Mouse (Mus musculus) limb, embryonic 15.5 days (tissue): Measurements from ENCODE around the gene Foxp1. TPM values are rescaled to one million over a fixed set of nuclear protein-coding genes. Genes with fewer than 3 reads are reported as not detected.

Experiments used
- ATAC-seq: fragments of 200-750 bp; cut with Nextera tagmentation; 2 replicates; pipeline ENCODE4 v1.8.0; 2017; ENCODE audit warnings: low read depth, moderate TSS enrichment; ENCODE audit not compliant: insufficient number of reproducible peaks, low FRiP score, low TSS enrichment
- H3K27ac ChIP-seq: fragments of 300-500 bp; sonication (generic); 2 replicates; pipeline ENCODE4 v1.5.1; 2015; ENCODE audit warnings: moderate library complexity, mild to moderate bottlenecking, inconsistent platforms
- H3K27me3 ChIP-seq: fragments of 300-500 bp; sonication (generic); 2 replicates; pipeline ENCODE4 v1.6.1; 2015; ENCODE audit warnings: inconsistent platforms
- H3K36me3 ChIP-seq: fragments of 300-500 bp; sonication (generic); 2 replicates; pipeline ENCODE4 v1.6.1; 2015; ENCODE audit warnings: inconsistent platforms
- H3K4me1 ChIP-seq: fragments of 300-500 bp; sonication (generic); 2 replicates; pipeline ENCODE4 v1.6.1; 2015; ENCODE audit warnings: inconsistent platforms
- H3K4me2 ChIP-seq: fragments of 300-500 bp; sonication (generic); 2 replicates; pipeline ENCODE4 v1.6.1; 2015; ENCODE audit warnings: mild to moderate bottlenecking, inconsistent platforms
- H3K4me3 ChIP-seq: fragments of 300-500 bp; sonication (generic); 2 replicates; pipeline ENCODE4 v1.5.1; 2015; ENCODE audit warnings: mild to moderate bottlenecking, inconsistent platforms
- H3K9ac ChIP-seq: fragments of 300-500 bp; sonication (generic); 2 replicates; pipeline ENCODE4 v1.6.1; 2015; ENCODE audit warnings: inconsistent platforms
- H3K9me3 ChIP-seq: fragments of 300-500 bp; sonication (generic); 2 replicates; pipeline ENCODE4 v1.6.1; 2016; ENCODE audit warnings: inconsistent platforms
- WGBS: fragments of 180-500 bp; shearing (Covaris S2); methylation state at CpG from one replicate; pipeline ENCODE4 v1.1.7; 2015; 5-methylcytosine and 5-hydroxymethylcytosine counted together
- microRNA-seq: library from miRNA; unstranded; fragments of <30 nt; microRNA quantifications from one replicate; pipeline ENCODE4, GENCODE M21; 2016
- polyA plus RNA-seq: library from polyadenylated mRNA; unstranded; fragments of >200 nt; fragmentation: Nextera tagmentation; extraction: Ambion mirVana; gene quantifications from 2 replicates; pipeline ENCODE4 v1.2.1, GENCODE M21; 2015

The Foxp1 gene
- polyA plus RNA-seq, 1 experiment from 2014 or later: 142 TPM

- Histone ChIP-seq H3K9ac (no peak overlapping the region), H3K36me3 (peaks cover 52% of the 10 kb centered on the region), H3K4me1 (peaks cover 5% of the 10 kb centered on the region), H3K4me2 (no peak overlapping the region), H3K9me3 (no peaks in the 10 kb centered on the region), H3K27me3 (no peaks in the 10 kb centered on the region), H3K27ac (no peak overlapping the region), H3K4me3 (no peak overlapping the region)
- 47% methylated on average over 18 of the region's 18 CpGs for WGBS
- no peak for ATAC-seq
Measured at GRCm38 (mm10) chr6:98933135-98933724, 589.3 kb downstream of the Foxp1 start.

GRCm38 (mm10) chr6:98931881-98932540 is 590.5 kb downstream of the Foxp1 start:
- no peak overlapping the region for H3K4me2 ChIP-seq
- no peak overlapping the region for H3K27ac ChIP-seq
- WGBS: 52% methylated on average over 8 of the region's 8 CpGs
- no peak overlapping the region for H3K4me3 ChIP-seq
- no peaks in the 10 kb centered on the region for H3K9me3 ChIP-seq
- ATAC-seq: no peak
- H3K4me1 ChIP-seq: peaks cover 5% of the 10 kb centered on the region; the same call in 1 of the 2 replicates
- no peaks in the 10 kb centered on the region for H3K27me3 ChIP-seq
- H3K36me3 ChIP-seq: peaks cover 46% of the 10 kb centered on the region
- no peak overlapping the region for H3K9ac ChIP-seq

GRCm38 (mm10) chr6:98930652-98931300 is 591.7 kb downstream of the Foxp1 start:
- H3K4me1 ChIP-seq: peaks cover 5% of the 10 kb centered on the region; the same call in 1 of the 2 replicates
- H3K4me2 ChIP-seq: no peak overlapping the region
- ATAC-seq: no peak
- no peaks in the 10 kb centered on the region for H3K9me3 ChIP-seq
- H3K4me3 ChIP-seq: no peak overlapping the region
- WGBS: 84% methylated on average over 15 of the region's 15 CpGs
- no peaks in the 10 kb centered on the region for H3K27me3 ChIP-seq
- peaks cover 46% of the 10 kb centered on the region for H3K36me3 ChIP-seq
- H3K27ac ChIP-seq: no peak overlapping the region
- H3K9ac ChIP-seq: no peak overlapping the region

GRCm38 (mm10) chr6:98928365-98928764 is 594.2 kb downstream of the Foxp1 start:
- H3K4me1 ChIP-seq: peaks cover 3% of the 10 kb centered on the region; the same call in 1 of the 2 replicates
- no peak overlapping the region for H3K4me2 ChIP-seq
- no peaks in the 10 kb centered on the region for H3K9me3 ChIP-seq
- no peak overlapping the region for H3K27ac ChIP-seq
- H3K9ac ChIP-seq: no peak overlapping the region
- WGBS: 76% methylated on average over 8 of the region's 8 CpGs
- no peak overlapping the region for H3K4me3 ChIP-seq
- H3K36me3 ChIP-seq: peaks cover 38% of the 10 kb centered on the region; the same call in 1 of the 2 replicates
- no peak for ATAC-seq
- no peaks in the 10 kb centered on the region for H3K27me3 ChIP-seq

- no peak overlapping the region for H3K4me2 ChIP-seq
- H3K4me1 ChIP-seq: no peaks in the 10 kb centered on the region
- no peak overlapping the region for H3K4me3 ChIP-seq
- H3K9me3 ChIP-seq: no peaks in the 10 kb centered on the region
- no peaks in the 10 kb centered on the region for H3K27me3 ChIP-seq
- no peak for ATAC-seq
- H3K9ac ChIP-seq: no peak overlapping the region
- whole genome bisulfite sequencing: 82% methylated on average over 6 of the region's 6 CpGs
- no peaks in the 10 kb centered on the region for H3K36me3 ChIP-seq
- H3K27ac ChIP-seq: no peak overlapping the region
Measured at GRCm38 (mm10) chr6:98901259-98901658, 621.3 kb downstream of the Foxp1 start.

GRCm38 (mm10) chr6:98878208-98878607 is 644.3 kb downstream of the Foxp1 start:
- H3K4me3 ChIP-seq: no peak overlapping the region
- no peaks in the 10 kb centered on the region for H3K27me3 ChIP-seq
- ATAC-seq: no peak
- no peak overlapping the region for H3K27ac ChIP-seq
- H3K36me3 ChIP-seq: no peaks in the 10 kb centered on the region
- no peak overlapping the region for H3K9ac ChIP-seq
- 0 out of 2 replicates have a peak, but pooled peaks cover 2% of the 10 kb centered on the region for H3K4me1 ChIP-seq
- H3K4me2 ChIP-seq: no peak overlapping the region
- H3K9me3 ChIP-seq: no peaks in the 10 kb centered on the region
- WGBS: 64% methylated on average over 1 of the region's 1 CpGs

- WGBS: 78% methylated on average over 2 of the region's 2 CpGs
- no peaks in the 10 kb centered on the region for H3K9me3 ChIP-seq
- H3K27ac ChIP-seq: no peak overlapping the region
- H3K4me3 ChIP-seq: no peak overlapping the region
- no peak overlapping the region for H3K4me2 ChIP-seq
- 0 out of 2 replicates have a peak, but pooled peaks cover 2% of the 10 kb centered on the region for H3K4me1 ChIP-seq
- no peak for ATAC-seq
- no peaks in the 10 kb centered on the region for H3K27me3 ChIP-seq
- H3K36me3 ChIP-seq: no peaks in the 10 kb centered on the region
- no peak overlapping the region for H3K9ac ChIP-seq
Measured at GRCm38 (mm10) chr6:98876401-98876800, 646.1 kb downstream of the Foxp1 start.

Small RNA genes lying within 50 kb of the gene (microRNA-seq; reads per million reads assigned to microRNA genes)
- gene Gm22328: not detected
- not detected for gene Gm49348

Other genes starting within 250 kb of the Foxp1 start
- gene Eif4e3, start 144.1 kb upstream of the Foxp1 start, polyA plus RNA-seq: 12.2 and 12.9 TPM in 2 replicates
- gene Gm20696, start 144.1 kb upstream of the Foxp1 start, polyA plus RNA-seq: 3.9 and 4.2 TPM in 2 replicates
- gene Gpr27, start 170.0 kb upstream of the Foxp1 start, polyA plus RNA-seq: 5.0 and 6.5 TPM in 2 replicates
- 2.6 and 2.8 TPM in 2 replicates for gene Prok2, start 203.7 kb upstream of the Foxp1 start, polyA plus RNA-seq